Mouse (Mus musculus) embryonic stem cell, embryonic (primary cell): ENCODE measurements around the gene Ifna7.
"Not testable (repeated sequence)": the region's sequence is repeated elsewhere in the genome, so short reads cannot be mapped to it uniquely, and the experiment has no call there.

Experiments used
- CTCF ChIA-PET, 4 experiments: fragments of 300-600 bp in 2 of 4; fragments of 350-600 bp in 2 of 4; sonication (Branson Sonifier 250); formaldehyde crosslinking; loops; one replicate each; lab custom pipeline; 2022; ENCODE audit warnings: inconsistent platforms in 2 of 4; lab: Charles Lee
- POLR2A ChIA-PET, 4 experiments: fragments of 300-600 bp in 2 of 4; fragments of 350-600 bp in 2 of 4; sonication (Branson Sonifier 250); formaldehyde crosslinking; loops; one replicate each; lab custom pipeline; 2022; ENCODE audit warnings: antibody characterized with exemption in 4 of 4, inconsistent platforms in 1 of 4; lab: Charles Lee

Ifna7 gene

GRCm38 (mm10) chr4:88835225-88835624 lies 19.2 kb downstream of the Ifna7 start, which contains the start of gene Ifna5:
Gene Ifna5 (plus strand): TSS chr4:88835525.
- POLR2A ChIA-PET, CTCF ChIA-PET: not testable (repeated sequence)

GRCm38 (mm10) chr4:88838828-88839227 lies 22.8 kb downstream of the Ifna7 start:
- POLR2A ChIA-PET, result no interaction called here

GRCm38 (mm10) chr4:88840058-88840457 lies 24.0 kb downstream of the Ifna7 start:
- CTCF ChIA-PET, result interaction anchor here in 1 of 4 experiments (0.7 kb wide), 1 partner anchor 376 kb away, joined by 3 read pairs; no protein-coding TSS in a partner anchor

More at GRCm38 (mm10) chr4:88838828-88839227, 22.8 kb downstream of the Ifna7 start:
- CTCF ChIA-PET, result interaction anchor here in 2 of 4 experiments (0.6 kb wide), 2 partner anchors 17 to 159 kb away, joined by 3 to 5 read pairs; no protein-coding TSS in a partner anchor

GRCm38 (mm10) chr4:88841438-88841911 lies 25.4 kb downstream of the Ifna7 start, which contains the start of gene Ifna4:
Gene Ifna4 (plus strand): TSS chr4:88841861.
- ChIA-PET CTCF (no interaction called here), POLR2A (no interaction called here)

More at GRCm38 (mm10) chr4:88840058-88840457, 24.0 kb downstream of the Ifna7 start:
- POLR2A ChIA-PET, result interaction anchor here in 1 of 4 experiments (0.6 kb wide), 1 partner anchor 821 kb away, joined by 3 read pairs; no protein-coding TSS in a partner anchor

- POLR2A ChIA-PET, result no interaction called here
- CTCF ChIA-PET, result no interaction called here
Observed at GRCm38 (mm10) chr4:88845334-88845733, 29.3 kb downstream of the Ifna7 start.

GRCm38 (mm10) chr4:88849698-88850097 lies 33.7 kb downstream of the Ifna7 start, which contains the start of gene Ifna1:
Gene Ifna1 (plus strand): TSS chr4:88850087.
- POLR2A ChIA-PET, result no interaction called here
- CTCF ChIA-PET, result no interaction called here

GRCm38 (mm10) chr4:88851026-88851763 lies 35.2 kb downstream of the Ifna7 start:
- ChIA-PET POLR2A (no interaction called here), CTCF (no interaction called here)

- ChIA-PET POLR2A (no interaction called here), CTCF (no interaction called here)
Observed at GRCm38 (mm10) chr4:88859214-88859613, 43.2 kb downstream of the Ifna7 start.

GRCm38 (mm10) chr4:88863309-88863708 lies 47.3 kb downstream of the Ifna7 start:
- POLR2A ChIA-PET, result no interaction called here
- CTCF ChIA-PET, result interaction anchor here in 2 of 4 experiments (0.6 to 1.2 kb wide), 3 partner anchors 152 to 266 kb away, joined by 3 read pairs; no protein-coding TSS in a partner anchor

- ChIA-PET CTCF (no interaction called here), POLR2A (no interaction called here)
Observed at GRCm38 (mm10) chr4:88864599-88864998, 48.6 kb downstream of the Ifna7 start.

GRCm38 (mm10) chr4:88865011-88865569 lies 49.1 kb downstream of the Ifna7 start:
- POLR2A ChIA-PET, result no interaction called here
- CTCF ChIA-PET, result interaction anchor here in 1 of 4 experiments (3.5 kb wide), 1 partner anchor 169 kb away, joined by 28 read pairs; no protein-coding TSS in a partner anchor
